Mouse (Mus musculus) liver, embryonic 14.5 days (tissue): ENCODE results near the gene Rab26. TPM values are rescaled to one million over a fixed set of nuclear protein-coding genes. Genes with fewer than 3 reads are reported as not detected.

Experiments
- ATAC-seq: fragments of 200-750 bp; cut with Nextera tagmentation; 2 replicates; pipeline ENCODE4 v1.8.0; 2017; ENCODE audit warnings: moderate number of reproducible peaks, mild to moderate bottlenecking, moderate library complexity; ENCODE audit not compliant: insufficient read depth
- DNase-seq, 3 experiments: peaks; one replicate each; pipeline ENCODE4 v3.0.0-alpha.2; 2012 to 2013; ENCODE audit warnings: low read depth in 3 of 3, low spot score in 3 of 3
- H3K27ac ChIP-seq: fragments of 300-500 bp; sonication (generic); 2 replicates; pipeline ENCODE4 v1.5.1; 2014; ENCODE audit warnings: moderate library complexity, mild to moderate bottlenecking, control low read depth, inconsistent platforms
- H3K27me3 ChIP-seq: fragments of 300-500 bp; sonication (generic); 2 replicates; pipeline ENCODE4 v1.6.1; 2014; ENCODE audit warnings: mild to moderate bottlenecking, low read length, moderate library complexity; ENCODE audit not compliant: control insufficient read depth, insufficient read depth
- H3K36me3 ChIP-seq: fragments of 300-500 bp; sonication (generic); replicated peaks from 2 replicates; pipeline ENCODE4 v1.6.1; 2014; ENCODE audit warnings: low read depth; ENCODE audit not compliant: control insufficient read depth, insufficient read depth
- H3K4me1 ChIP-seq, 2 experiments: fragments of 200-500 bp in 1 of 2; fragments of 300-500 bp in 1 of 2; sonication (generic) in 1 of 2; replicated peaks; 2 replicates each; pipeline ENCODE4 v1.6.1; 2012 to 2014; ENCODE audit warnings: antibody characterized with exemption in 1 of 2, inconsistent platforms in 1 of 2, low read length in 1 of 2; ENCODE audit not compliant: control insufficient read depth in 2 of 2, insufficient read depth in 2 of 2
- H3K4me2 ChIP-seq: fragments of 300-500 bp; sonication (generic); 2 replicates; pipeline ENCODE4 v1.6.1; 2014; ENCODE audit warnings: low read depth, mild to moderate bottlenecking, control low read depth, moderate library complexity
- H3K4me3 ChIP-seq, 2 experiments: fragments of 200-500 bp in 1 of 2; fragments of 300-500 bp in 1 of 2; sonication (generic) in 1 of 2; 2 replicates each; pipeline ENCODE4 v1.5.1; 2012 to 2014; ENCODE audit warnings: low read depth in 2 of 2, low read length in 2 of 2, mild to moderate bottlenecking in 2 of 2, control low read depth in 1 of 2, inconsistent platforms in 1 of 2, moderate library complexity in 1 of 2; ENCODE audit not compliant: insufficient read depth in 1 of 2
- H3K9ac ChIP-seq: fragments of 300-500 bp; sonication (generic); replicated peaks from 2 replicates; pipeline ENCODE4 v1.6.1; 2014; ENCODE audit warnings: mild to moderate bottlenecking, control low read depth, moderate library complexity
- H3K9me3 ChIP-seq: fragments of 300-500 bp; sonication (generic); 2 replicates; pipeline ENCODE4 v1.6.1; 2016; ENCODE audit warnings: low read length, mixed read lengths; ENCODE audit not compliant: control insufficient read depth
- CTCF ChIP-seq: IDR thresholded peaks from 2 replicates; pipeline ENCODE4 v1.5.1; 2016; ENCODE audit warnings: antibody characterized with exemption, low read depth, control low read depth
- EP300 ChIP-seq: IDR thresholded peaks from 2 replicates; pipeline ENCODE4 v1.6.1; 2016; ENCODE audit warnings: antibody characterized with exemption, low read depth
- WGBS: fragments of 180-500 bp; shearing (Covaris S2); extraction: QIAGEN DNeasy Blood & Tissue Kit; methylation state at CpG from one replicate; pipeline ENCODE4 v1.1.7; 2014; ENCODE audit not compliant: insufficient replicate concordance; 5-methylcytosine and 5-hydroxymethylcytosine counted together
- polyA plus RNA-seq, 2 experiments: library from polyadenylated mRNA; depleted of rRNA in 1 of 2; stranded (reverse) in 1 of 2; unstranded in 1 of 2; fragments of >200 nt; fragmentation: Nextera tagmentation in 1 of 2; extraction: Ambion mirVana in 1 of 2; gene quantifications; 2 replicates each; pipeline versions ENCODE4 v1.2.1 to v1.2.3; 2012 to 2014

Rab26 gene
- polyA plus RNA-seq, 2 experiments, result 0.21 to 0.95 TPM

- H3K4me3 ChIP-seq, result peak overlapping the region; percentile 84 to 93
- DNase-seq (no peak), ATAC-seq (no peak)
- H3K36me3 ChIP-seq, result no peaks in the 10 kb centered on the region; the same call in 1 of the 2 replicates
- H3K27ac ChIP-seq, result peak overlapping the region; percentile 85
- WGBS, result 0% methylated on average over 8 of the region's 8 CpGs
- peak overlapping the region; percentile 94 for H3K4me2 ChIP-seq
- TF ChIP-seq CTCF (no peak), EP300 (no peak)
- no peaks in the 10 kb centered on the region for H3K27me3 ChIP-seq
- peaks cover 16 to 31% of the 10 kb centered on the region in 2 experiments for H3K4me1 ChIP-seq
- no peaks in the 10 kb centered on the region for H3K9me3 ChIP-seq
- H3K9ac ChIP-seq, result peak overlapping the region; percentile 86
Measured at GRCm38 (mm10) chr17:24528560-24528918, 5.5 kb downstream of the Rab26 start.

DNA sequence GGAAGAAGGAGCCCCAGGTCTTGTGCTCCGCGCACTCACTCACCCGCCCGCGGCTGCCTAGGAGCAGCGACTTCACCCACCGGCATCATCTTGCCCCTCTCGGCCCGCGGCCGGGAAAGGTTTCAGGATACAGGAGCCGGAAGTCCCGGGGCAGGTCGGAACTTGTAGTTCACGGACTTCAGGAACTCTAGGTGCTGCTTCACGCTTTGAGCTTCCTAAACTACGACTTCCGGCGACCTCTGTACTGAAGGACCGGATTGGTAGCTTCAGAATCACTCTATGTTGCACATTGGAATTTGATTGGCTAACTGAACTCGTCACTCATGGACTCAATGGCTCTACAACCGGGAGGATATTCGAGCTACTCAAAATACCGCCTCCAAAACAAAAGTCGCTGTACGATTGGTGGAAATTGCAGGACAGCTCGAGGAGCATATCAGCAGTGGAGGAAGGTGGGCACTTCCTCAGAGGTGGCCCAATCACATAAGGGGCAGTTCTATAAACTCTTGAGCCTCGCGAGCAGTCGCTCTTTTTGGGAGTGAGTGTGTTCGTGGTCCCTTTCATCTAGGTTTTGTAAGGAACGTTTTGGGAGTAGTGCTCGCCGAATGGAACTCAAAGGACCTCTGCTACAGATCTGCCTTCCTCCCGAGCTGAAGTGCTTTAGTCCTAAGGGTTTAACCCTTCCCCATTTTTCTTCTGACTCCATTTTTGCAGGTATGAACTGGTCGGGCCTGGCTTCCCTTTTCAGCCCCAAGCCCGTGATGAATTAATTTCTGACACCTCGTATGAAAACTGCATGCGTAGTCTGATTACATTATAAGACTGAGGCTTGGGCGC lies 6.1 kb downstream of the Rab26 start, which contains the start of gene Traf7:
Gene Traf7, minus strand, starts transcription at position 216 of the 837 bp plus-strand sequence.
- Histone ChIP-seq H3K27ac (peak within 1 kb of the TSS; percentile 85), H3K4me2 (peak within 1 kb of the TSS; percentile 94), H3K36me3 (no peaks in the 10 kb centered on the region; the same call in 1 of the 2 replicates), H3K4me3 (peak within 1 kb of the TSS; percentile 84 to 99), H3K9ac (peak within 1 kb of the TSS; percentile 86), H3K4me1 (peaks cover 12 to 29% of the 10 kb centered on the region in 2 experiments), H3K27me3 (no peaks in the 10 kb centered on the region), H3K9me3 (no peaks in the 10 kb centered on the region)
- TF ChIP-seq EP300 (no peak), CTCF (no peak)
- under 1% methylated on average over 40 of the region's 40 CpGs for WGBS
- DNase-seq (peak; percentile 100), ATAC-seq (peak; percentile 95)

GRCm38 (mm10) chr17:24527315-24527714 lies 6.7 kb downstream of the Rab26 start:
- TF ChIP-seq CTCF, result no peak
- TF ChIP-seq EP300, result no peak
- DNase-seq (no peak), ATAC-seq (no peak)
- peak overlapping the region; percentile 11; the same call in 1 of the 2 replicates for H3K27ac ChIP-seq
- H3K36me3 ChIP-seq, result no peaks in the 10 kb centered on the region; the same call in 1 of the 2 replicates
- peak overlapping the region; percentile 84 to 99 for H3K4me3 ChIP-seq
- H3K4me1 ChIP-seq, result peaks cover 11 to 29% of the 10 kb centered on the region in 2 experiments
- peak overlapping the region; percentile 71 for H3K4me2 ChIP-seq
- H3K27me3 ChIP-seq, result no peaks in the 10 kb centered on the region
- peak overlapping the region; percentile 78 for H3K9ac ChIP-seq
- H3K9me3 ChIP-seq, result no peaks in the 10 kb centered on the region
- WGBS, result 0% methylated on average over 19 of the region's 19 CpGs

DNA sequence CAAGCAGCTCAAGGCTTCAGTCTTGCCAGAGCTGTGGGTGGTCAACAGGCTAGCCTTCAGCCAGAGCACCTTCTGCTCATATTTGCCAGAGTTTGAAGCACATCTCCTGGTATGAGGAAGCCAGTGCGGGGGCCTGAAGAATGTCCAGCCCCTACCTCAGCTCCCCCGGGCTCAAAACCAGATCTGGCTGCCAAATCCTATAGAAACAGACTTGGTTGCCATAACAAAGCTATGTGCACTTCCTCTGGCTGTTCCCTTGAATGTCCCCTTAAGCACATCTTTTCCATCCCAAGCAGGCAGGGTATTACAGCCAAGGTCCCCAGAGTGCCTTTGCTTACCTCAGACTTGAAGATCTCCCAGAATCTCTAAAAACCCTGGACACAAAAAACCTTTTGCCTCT lies 9.3 kb downstream of the Rab26 start:
- DNase-seq (no peak), ATAC-seq (no peak)
- Histone ChIP-seq H3K4me3 (no peak overlapping the region), H3K27ac (no peak overlapping the region), H3K4me1 (peaks cover 11 to 22% of the 10 kb centered on the region in 2 experiments), H3K9me3 (no peaks in the 10 kb centered on the region), H3K9ac (no peak overlapping the region), H3K27me3 (no peaks in the 10 kb centered on the region), H3K4me2 (no peak overlapping the region), H3K36me3 (no peaks in the 10 kb centered on the region; the same call in 1 of the 2 replicates)
- WGBS, result 82% methylated on average over 2 of the region's 2 CpGs
- no peak for TF ChIP-seq CTCF
- no peak for TF ChIP-seq EP300

- no peaks in the 10 kb centered on the region for H3K27me3 ChIP-seq
- no peaks in the 10 kb centered on the region for H3K9me3 ChIP-seq
- H3K4me1 ChIP-seq, result no peaks in the 10 kb centered on the region
- 70% methylated on average over 4 of the region's 4 CpGs for WGBS
- no peak overlapping the region for H3K27ac ChIP-seq
- peaks cover 12% of the 10 kb centered on the region for H3K36me3 ChIP-seq
- no peak for DNase-seq
- no peak overlapping the region for H3K4me2 ChIP-seq
- no peak for TF ChIP-seq EP300
- TF ChIP-seq CTCF, result no peak
- no peak overlapping the region for H3K9ac ChIP-seq
- H3K4me3 ChIP-seq, result no peak overlapping the region
- no peak for ATAC-seq
Measured at GRCm38 (mm10) chr17:24520450-24520849, 13.6 kb downstream of the Rab26 start.
